Mouse (Mus musculus): ENCODE measurements around the gene Hcn2.

DNA sequence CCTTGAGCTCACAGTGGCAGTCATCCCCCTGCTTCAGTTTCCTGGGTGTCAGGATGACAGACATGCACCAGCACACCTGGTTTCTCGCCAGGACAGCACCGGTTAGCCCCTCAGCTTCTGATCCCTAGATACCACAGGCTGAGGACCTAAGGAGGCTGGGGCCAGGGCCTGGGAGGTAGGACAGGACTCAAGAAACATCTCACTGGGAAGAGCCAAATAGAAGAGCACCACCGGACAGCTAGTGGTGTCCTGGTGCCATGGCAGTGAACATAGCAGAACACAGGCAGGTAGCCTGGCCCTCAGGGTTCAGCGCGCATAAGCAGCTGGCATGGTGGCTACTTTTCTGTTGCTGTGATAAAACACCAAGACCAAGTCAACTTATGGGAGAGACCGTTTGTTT, 18.0 kb upstream of the Hcn2 start:
- TF ChIP-seq CTCF (IDR thresholded peaks at IDR 0.05; ENCODE audit: low read depth) (no peak), EP300 (IDR thresholded peaks at IDR 0.05; ENCODE audit: low read depth) (no peak)
